20 mouse cellular contexts compared by ENCODE assay signal in genomic region chr5:142477866-142478615, GRCm38 (mm10). TPM values are rescaled to one million over a fixed set of nuclear protein-coding genes. Genes with fewer than 3 reads are reported as not detected.
DNase-seq lines count a peak whose midpoint lies in the region; ATAC-seq lines count a peak whose summit lies in the region.
"Had no signal": no experiment of that assay in that cellular context is flagged by ENCODE, and none has a peak within 500 bp of the region (broad histone marks: within the 10 kb centered on the region; RNA-seq: fewer than 3 reads in every experiment).

No protein-coding gene starts in this region.

- H3K4me1 ChIP-seq in heart, embryonic 10.5 days = peaks cover 18% of the 10 kb centered on the region
- peaks cover 11% of the 10 kb centered on the region; the same call in 1 of the 2 replicates for H3K4me1 ChIP-seq in neural tube, embryonic 12.5 days
- peaks cover 10% of the 10 kb centered on the region; the same call in 1 of the 2 replicates for H3K4me1 ChIP-seq in neural tube, embryonic 15.5 days
- no peaks in the 10 kb centered on the region for H3K4me1 ChIP-seq in intestine, embryonic 16.5 days (ENCODE audit: control insufficient read depth, insufficient read depth, low read length)
- H3K4me1 ChIP-seq: midbrain, embryonic 13.5 days had no signal

- 0 out of 2 replicates have a peak overlapping the region, but pooled peaks have one; percentile 6 for H3K27ac ChIP-seq in heart, embryonic 10.5 days
- H3K27ac ChIP-seq in neural tube, embryonic 12.5 days = no peak overlapping the region
- H3K27ac ChIP-seq in neural tube, embryonic 15.5 days (replicated peaks) = no peak overlapping the region
- no peak overlapping the region for H3K27ac ChIP-seq in intestine, embryonic 16.5 days (ENCODE audit: low read length)
- H3K27ac ChIP-seq: forebrain, embryonic 12.5 days; heart, adult 2 months; heart, embryonic 15.5 days; hindbrain, postnatal 0 days; limb, embryonic 15.5 days; midbrain, embryonic 13.5 days had no signal

- H3K9me3 ChIP-seq in heart, embryonic 10.5 days = no peaks in the 10 kb centered on the region
- no peaks in the 10 kb centered on the region for H3K9me3 ChIP-seq in neural tube, embryonic 12.5 days
- H3K9me3 ChIP-seq in neural tube, embryonic 15.5 days (replicated peaks) = no peaks in the 10 kb centered on the region
- H3K9me3 ChIP-seq in intestine, embryonic 16.5 days (ENCODE audit: control insufficient read depth, low read length) = no peaks in the 10 kb centered on the region
- H3K9me3 ChIP-seq: forebrain, embryonic 12.5 days; heart, embryonic 15.5 days; hindbrain, embryonic 10.5 days; limb, embryonic 15.5 days; midbrain, embryonic 13.5 days had no signal

- H3K27me3 ChIP-seq in heart, embryonic 10.5 days (ENCODE audit: insufficient read depth, poor library complexity, severe bottlenecking) = no peaks in the 10 kb centered on the region
- H3K27me3 ChIP-seq in neural tube, embryonic 12.5 days (replicated peaks) = no peaks in the 10 kb centered on the region
- no peaks in the 10 kb centered on the region for H3K27me3 ChIP-seq in neural tube, embryonic 15.5 days (replicated peaks)
- H3K27me3 ChIP-seq in intestine, embryonic 16.5 days (replicated peaks; ENCODE audit: control insufficient read depth, insufficient read depth, low read length) = no peaks in the 10 kb centered on the region
- H3K27me3 ChIP-seq: CH12.LX; forebrain, embryonic 12.5 days; heart, embryonic 15.5 days; limb, embryonic 15.5 days; midbrain, embryonic 13.5 days had no signal

- intact Hi-C loops in heart, postnatal 10 days (cut with DNase I) = loop anchor here (2.0 kb wide), 2 partner anchors 73 to 241 kb away; partner anchors contain the start of gene Radil

- 0 out of 2 replicates have a peak, but pooled peaks have one; percentile 6 for ATAC-seq in neural tube, embryonic 12.5 days (ENCODE audit: low FRiP score, low read depth)
- ATAC-seq in neural tube, embryonic 15.5 days (ENCODE audit: low FRiP score) = no peak
- peak; percentile 17; the same call in 1 of the 2 replicates for ATAC-seq in intestine, embryonic 16.5 days

- DNase-seq in adrenal gland, postnatal 25 days = peak; percentile 42
- no peak for DNase-seq in adrenal gland, adult 18-20 months (ENCODE audit: low spot score in 2 of 2)
- DNase-seq in heart, embryonic 10.5 days (ENCODE audit: low spot score) = no peak
- DNase-seq in heart, postnatal 10 days = no peak
- no peak for DNase-seq in right cerebral cortex, postnatal 10 days (ENCODE audit: low spot score in 2 of 2)

- H3K36me3 ChIP-seq in heart, embryonic 10.5 days = peaks cover 10% of the 10 kb centered on the region; the same call in 1 of the 2 replicates
- H3K36me3 ChIP-seq in neural tube, embryonic 12.5 days = peaks cover 16% of the 10 kb centered on the region
- no peaks in the 10 kb centered on the region; the same call in 1 of the 2 replicates for H3K36me3 ChIP-seq in neural tube, embryonic 15.5 days
- peaks cover 3% of the 10 kb centered on the region; the same call in 1 of the 2 replicates for H3K36me3 ChIP-seq in intestine, embryonic 16.5 days (ENCODE audit: control insufficient read depth, insufficient read depth, low read length)
- H3K36me3 ChIP-seq: heart, embryonic 15.5 days had no signal

- H3K4me3 ChIP-seq in heart, embryonic 10.5 days = no peak overlapping the region
- no peak overlapping the region for H3K4me3 ChIP-seq in neural tube, embryonic 12.5 days
- no peak overlapping the region for H3K4me3 ChIP-seq in neural tube, embryonic 15.5 days (replicated peaks)
- no peak overlapping the region for H3K4me3 ChIP-seq in intestine, embryonic 16.5 days (ENCODE audit: low read length)
- H3K4me3 ChIP-seq: forebrain, embryonic 12.5 days; hindbrain, embryonic 10.5 days; midbrain, embryonic 13.5 days had no signal

- H3K4me2 ChIP-seq in neural tube, embryonic 12.5 days (replicated peaks) = no peak overlapping the region
- no peak overlapping the region for H3K4me2 ChIP-seq in neural tube, embryonic 15.5 days
- no peak overlapping the region for H3K4me2 ChIP-seq in intestine, embryonic 16.5 days (ENCODE audit: low read depth, low read length)

- no peak overlapping the region for H3K9ac ChIP-seq in neural tube, embryonic 12.5 days
- H3K9ac ChIP-seq in neural tube, embryonic 15.5 days (replicated peaks) = no peak overlapping the region
- H3K9ac ChIP-seq in intestine, embryonic 16.5 days (ENCODE audit: low read depth, low read length) = no peak overlapping the region
- H3K9ac ChIP-seq: forebrain, embryonic 12.5 days; heart, embryonic 15.5 days; limb, embryonic 15.5 days; liver, postnatal 0 days; midbrain, embryonic 13.5 days had no signal

- WGBS in heart, embryonic 10.5 days = 89% methylated on average over 5 of the region's 5 CpGs
- 85% methylated on average over 5 of the region's 5 CpGs for whole genome bisulfite sequencing in neural tube, embryonic 12.5 days
- WGBS in neural tube, embryonic 15.5 days = 84% methylated on average over 5 of the region's 5 CpGs
- 84% methylated on average over 5 of the region's 5 CpGs for WGBS in intestine, embryonic 16.5 days

RNA-seq across cellular contexts. Expression of gene Ap5z1, which starts 14.3 kb away (rescaled TPM):
- 17.7 and 28.4 TPM in 2 replicates for total RNA-seq in adrenal gland, postnatal 25 days (2021)
- 10 to 100 TPM; 15.4 to 18.1 TPM for total RNA-seq in adrenal gland, adult 18-20 months (2021)
- polyA plus RNA-seq in heart, embryonic 10.5 days (2016; fragmentation: Nextera tagmentation; extraction: Ambion mirVana) = 8.7 and 11.1 TPM in 2 replicates
- total RNA-seq in heart, postnatal 10 days (2021) = 1 to 10 TPM; 6.4 to 8.1 TPM
- 15.7 and 17.7 TPM in 2 replicates for polyA plus RNA-seq in neural tube, embryonic 12.5 days (2016; fragmentation: Nextera tagmentation; extraction: Ambion mirVana)
- polyA plus RNA-seq in neural tube, embryonic 15.5 days (2015; fragmentation: Nextera tagmentation; extraction: Ambion mirVana) = 12.4 and 12.7 TPM in 2 replicates
- polyA plus RNA-seq in intestine, embryonic 16.5 days (2015; fragmentation: Nextera tagmentation; extraction: Ambion mirVana) = 17.3 and 21.6 TPM in 2 replicates

RNA-seq across cellular contexts. Expression of gene Papolb, which starts 51.8 kb away (rescaled TPM):
- total RNA-seq in adrenal gland, postnatal 25 days (2021) = 0.19 and 0.30 TPM in 2 replicates
- under 1 TPM; 0.10 TPM for total RNA-seq in adrenal gland, adult 18-20 months (2021)
- polyA plus RNA-seq in heart, embryonic 10.5 days (2016; fragmentation: Nextera tagmentation; extraction: Ambion mirVana) = 0.39 and 0.50 TPM in 2 replicates
- total RNA-seq in heart, postnatal 10 days (2021) = under 1 TPM; 0.12 to 0.17 TPM
- polyA plus RNA-seq in neural tube, embryonic 12.5 days (2016; fragmentation: Nextera tagmentation; extraction: Ambion mirVana) = 0.26 and 0.34 TPM in 2 replicates
- 0.15 and 0.23 TPM in 2 replicates for polyA plus RNA-seq in neural tube, embryonic 15.5 days (2015; fragmentation: Nextera tagmentation; extraction: Ambion mirVana)
- 0.05 TPM in 1 of 2 replicates, not detected in the other for polyA plus RNA-seq in intestine, embryonic 16.5 days (2015; fragmentation: Nextera tagmentation; extraction: Ambion mirVana)
- total RNA-seq: CH12.LX; megakaryocyte progenitor cell, adult 5-6 weeks had no signal
- polyA plus RNA-seq: kidney, adult 2 months; liver, postnatal 0 days; small intestine, adult 2 months had no signal
